Mouse (Mus musculus): ENCODE measurements at regions not wholly inside any gene's neighbourhood (a gene's known extent, or its start where the extent isn't known, plus 50 kb on each side); places are given as distances from the start of the nearest gene placed in this dataset.

DNA sequence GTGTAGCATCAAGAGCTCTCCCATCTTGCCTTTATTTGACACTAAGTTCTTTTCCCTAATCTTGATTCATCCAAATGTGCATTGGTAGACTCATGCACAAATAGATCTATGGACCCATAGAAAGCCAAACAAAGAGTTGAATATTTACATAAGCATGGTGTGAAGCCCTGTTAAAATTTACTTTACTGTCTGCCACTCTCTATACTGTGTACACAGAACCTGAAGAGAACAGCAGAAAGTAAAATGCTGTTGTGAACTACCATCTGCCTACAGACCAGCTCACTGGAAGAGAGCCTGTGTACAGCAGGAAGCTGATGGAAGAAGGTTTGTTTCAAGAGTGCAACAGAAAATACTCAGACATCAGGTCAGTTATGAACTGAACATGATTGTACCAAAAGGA, 1053.1 kb downstream of the Slitrk1 start:
- no peaks in the 10 kb centered on the region for H3K9me3 ChIP-seq
- no peaks in the 10 kb centered on the region for H3K27me3 ChIP-seq (ENCODE audit: insufficient read depth, poor library complexity, severe bottlenecking)
- no peak overlapping the region for H3K27ac ChIP-seq
- no peak overlapping the region for H3K4me3 ChIP-seq
- no peak for DNase-seq (ENCODE audit: low spot score)
- H3K36me3 ChIP-seq = no peaks in the 10 kb centered on the region
- H3K4me1 ChIP-seq = no peaks in the 10 kb centered on the region

DNA sequence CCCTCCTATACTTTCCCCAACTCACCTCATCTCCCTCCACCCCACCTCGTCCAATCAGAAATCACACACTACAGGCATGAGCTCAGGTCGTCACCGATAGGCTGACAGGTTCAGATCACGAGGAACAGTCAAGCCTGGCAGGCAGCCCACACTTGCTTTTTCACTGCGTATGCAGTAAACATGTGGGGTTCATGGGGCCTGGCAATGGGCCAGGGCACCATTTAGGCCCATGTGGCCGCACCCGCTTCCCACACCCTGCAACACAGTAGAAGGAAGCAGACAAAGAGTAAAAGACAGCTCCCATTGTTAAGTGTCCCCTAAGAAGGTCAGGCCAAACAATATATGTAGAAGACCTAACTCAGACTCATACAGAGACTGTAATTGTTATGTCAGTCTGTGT, 1064.3 kb downstream of the Slitrk1 start:
- 89% methylated on average over 7 of the region's 7 CpGs for WGBS
- DNase-seq (ENCODE audit: low spot score) = no peak
- Histone ChIP-seq H3K9me3 (no peaks in the 10 kb centered on the region), H3K36me3 (no peaks in the 10 kb centered on the region), H3K4me1 (no peaks in the 10 kb centered on the region), H3K27ac (no peak overlapping the region), H3K4me3 (no peak overlapping the region), H3K27me3 (ENCODE audit: insufficient read depth, poor library complexity, severe bottlenecking) (no peaks in the 10 kb centered on the region)

DNA sequence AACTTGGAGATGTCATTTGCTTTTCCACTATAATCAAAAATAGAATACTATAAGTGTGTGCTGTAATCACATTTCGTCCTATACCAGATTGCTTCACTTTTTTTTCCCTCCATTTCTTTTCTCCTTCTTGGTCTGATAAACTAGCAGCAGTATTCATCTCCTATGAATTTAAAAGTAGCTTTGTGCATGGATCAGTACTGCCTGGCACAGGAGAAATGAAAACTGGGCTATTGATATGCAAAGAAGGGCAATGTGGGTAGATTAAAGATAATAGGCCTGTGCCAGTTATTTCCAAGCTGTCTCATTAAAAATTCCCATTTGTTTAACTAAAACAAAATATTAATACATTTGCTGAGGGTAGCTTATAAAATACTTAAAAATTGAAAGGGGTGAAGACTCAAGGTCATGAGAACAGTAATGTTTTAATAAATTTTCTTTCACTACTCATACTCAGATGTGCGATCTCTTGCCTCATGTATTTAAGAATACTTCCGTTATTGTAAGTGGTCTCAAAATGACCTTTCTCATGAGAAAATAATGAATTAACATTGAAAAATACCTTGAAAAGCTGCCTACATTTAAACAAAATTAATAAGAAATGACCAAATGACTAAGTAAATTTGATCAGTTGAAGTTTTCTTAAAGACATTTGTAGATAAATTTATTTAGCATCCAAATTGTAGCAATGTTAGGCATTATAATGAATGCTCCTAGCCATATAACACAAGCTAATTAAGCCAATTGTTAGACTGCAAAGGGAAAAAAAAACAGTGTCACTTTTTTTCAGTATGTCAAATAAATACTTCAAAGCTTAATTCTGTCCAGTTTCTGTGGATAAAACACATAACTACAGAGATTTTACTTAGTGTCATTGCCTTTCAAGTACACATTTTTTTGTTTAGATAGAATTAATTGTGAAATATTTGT, 1068.4 kb downstream of the Slitrk1 start:
- 88% methylated on average over 3 of the region's 3 CpGs for WGBS
- no peak for DNase-seq (ENCODE audit: low spot score)

DNA sequence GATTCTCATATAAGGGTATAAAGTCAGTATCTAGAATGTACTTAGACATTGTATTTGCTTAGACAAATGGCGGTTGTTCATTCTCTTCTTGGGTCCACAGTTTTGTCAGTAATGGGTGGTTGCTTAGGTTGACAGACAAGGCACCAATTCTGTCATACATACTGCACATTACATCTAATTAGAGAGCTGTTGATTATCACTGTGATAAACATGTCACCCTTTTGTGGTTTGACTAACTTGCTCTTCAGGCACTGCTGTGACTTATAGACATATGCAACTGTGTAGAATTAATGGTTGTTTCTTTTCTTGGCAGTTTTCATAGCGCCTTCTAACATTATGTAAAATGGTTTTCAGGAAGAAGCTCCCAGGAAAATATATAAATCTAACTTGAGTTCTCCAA, 1069.4 kb downstream of the Slitrk1 start:
- WGBS = 78% methylated on average over 2 of the region's 2 CpGs

More for the DNA sequence above, 1068.4 kb downstream of the Slitrk1 start:
- Histone ChIP-seq H3K27me3 (ENCODE audit: insufficient read depth, poor library complexity, severe bottlenecking) (no peaks in the 10 kb centered on the region), H3K27ac (no peak overlapping the region), H3K4me1 (no peaks in the 10 kb centered on the region), H3K36me3 (no peaks in the 10 kb centered on the region), H3K4me3 (no peak overlapping the region), H3K9me3 (no peaks in the 10 kb centered on the region)

DNA sequence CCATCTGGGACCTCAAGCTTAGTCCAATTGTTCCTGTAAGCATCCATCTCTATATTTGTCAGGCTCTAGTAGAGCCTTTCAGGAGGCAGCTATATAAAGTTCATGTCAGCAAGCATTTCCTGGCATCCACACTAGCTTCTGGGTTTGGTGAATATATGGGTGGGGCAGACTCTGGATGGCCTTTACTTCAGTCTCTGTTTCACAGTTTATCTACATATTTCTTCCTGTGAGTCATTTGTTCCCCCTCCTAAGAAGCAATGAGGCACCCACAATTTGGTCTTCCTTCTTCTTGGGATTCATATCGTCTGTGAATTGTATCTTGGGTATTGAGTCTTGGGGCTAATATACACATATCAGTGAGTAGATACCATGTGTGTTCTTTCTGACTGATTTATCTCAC, 1081.0 kb downstream of the Slitrk1 start:
- 71% methylated on average over 1 of the region's 1 CpGs for WGBS
- no peaks in the 10 kb centered on the region for H3K9me3 ChIP-seq
- no peaks in the 10 kb centered on the region for H3K4me1 ChIP-seq
- H3K4me3 ChIP-seq = no peak overlapping the region
- no peak overlapping the region for H3K27ac ChIP-seq
- no peak for DNase-seq (ENCODE audit: low spot score)
- no peaks in the 10 kb centered on the region for H3K27me3 ChIP-seq (ENCODE audit: insufficient read depth, poor library complexity, severe bottlenecking)
- H3K36me3 ChIP-seq = no peaks in the 10 kb centered on the region

More for the DNA sequence above, 1069.4 kb downstream of the Slitrk1 start:
- Histone ChIP-seq H3K9me3 (no peaks in the 10 kb centered on the region), H3K27me3 (ENCODE audit: insufficient read depth, poor library complexity, severe bottlenecking) (no peaks in the 10 kb centered on the region), H3K27ac (no peak overlapping the region), H3K4me3 (no peak overlapping the region), H3K36me3 (no peaks in the 10 kb centered on the region), H3K4me1 (no peaks in the 10 kb centered on the region)
- DNase-seq (ENCODE audit: low spot score) = no peak

DNA sequence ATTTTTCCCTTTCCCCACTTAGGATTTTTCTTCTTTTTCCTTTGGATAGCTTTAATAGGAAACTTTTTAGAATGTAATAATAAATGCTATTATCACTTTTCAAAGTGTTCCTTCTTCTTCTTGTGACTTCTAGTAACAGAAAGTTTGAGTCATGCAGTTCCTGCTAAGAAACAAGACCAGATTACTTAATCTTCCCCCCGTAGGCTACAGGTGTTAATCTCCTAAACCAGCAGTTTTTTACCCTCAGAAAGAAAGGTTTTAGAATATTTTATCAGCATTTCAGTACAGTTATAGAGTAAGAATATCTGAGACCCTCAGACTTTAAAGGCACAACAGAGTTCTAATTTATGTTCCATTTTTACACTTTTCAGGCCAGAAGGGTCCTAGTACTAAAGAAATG, 1128.7 kb downstream of the Slitrk1 start:
- H3K27ac ChIP-seq = no peak overlapping the region
- no peaks in the 10 kb centered on the region for H3K9me3 ChIP-seq
- no peaks in the 10 kb centered on the region for H3K27me3 ChIP-seq (ENCODE audit: insufficient read depth, poor library complexity, severe bottlenecking)
- H3K4me1 ChIP-seq = no peaks in the 10 kb centered on the region
- H3K36me3 ChIP-seq = no peaks in the 10 kb centered on the region
- no peak overlapping the region for H3K4me3 ChIP-seq
- DNase-seq (ENCODE audit: low spot score) = no peak
- WGBS = 72% methylated on average over 1 of the region's 1 CpGs

Data from heart, embryonic 10.5 days (tissue).